Mouse (Mus musculus): ENCODE measurements around the gene Hoxb2.

DNA sequence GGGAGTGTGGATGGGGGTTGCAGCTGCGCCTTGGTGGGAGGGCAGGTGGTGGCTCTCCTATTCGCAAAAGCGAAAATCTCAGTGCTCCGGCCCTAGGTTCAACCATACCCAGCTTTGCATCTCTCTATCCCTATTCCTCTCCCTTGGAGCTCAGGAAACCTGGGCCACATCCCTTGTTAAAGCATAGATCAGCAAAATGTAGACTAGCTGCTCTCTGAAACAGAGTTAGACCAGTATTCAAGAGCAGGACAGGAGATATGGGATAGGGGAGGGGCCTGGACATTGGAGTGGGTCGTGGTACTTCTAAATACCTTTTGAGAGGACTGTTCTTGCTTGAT is 35.0 kb upstream of the Hoxb2 start:
- no peak for TF ChIP-seq CTCF (IDR thresholded peaks at IDR 0.05; ENCODE audit: control insufficient read depth, insufficient read depth, insufficient read length)
- no peak for TF ChIP-seq MAX (IDR thresholded peaks at IDR 0.05)
- TF ChIP-seq MYOG (IDR thresholded peaks at IDR 0.05; ENCODE audit: control insufficient read depth, extremely low read depth, insufficient read length): no peak
- no peak for TF ChIP-seq USF1 (IDR thresholded peaks at IDR 0.05; ENCODE audit: low read depth)

Measured in C2C12 (cell line).